Mouse (Mus musculus): ENCODE data around the gene Bspry.

GRCm38 (mm10) chr4:62503374-62503970, 23.6 kb downstream of the Bspry start, which contains the start of gene Hdhd3:
- TF ChIP-seq CTCF (IDR thresholded peaks at IDR 0.05 in 2 of 3, conservative IDR thresholded peaks at IDR 0.05 in 1 of 3; ENCODE audit: control insufficient read depth in 1 of 3, insufficient read depth in 1 of 3, low read depth in 2 of 3, low read length in 3 of 3, poor library complexity in 1 of 3, severe bottlenecking in 1 of 3) (no peak), KAT2A (conservative IDR thresholded peaks at IDR 0.05; ENCODE audit: low read depth, low read length) (no peak), TAL1 (IDR thresholded peaks at IDR 0.05; ENCODE audit: low read length) (no peak), POLR2A (IDR thresholded peaks at IDR 0.05; ENCODE audit: control insufficient read depth in 1 of 2, insufficient read depth in 1 of 2, low read depth in 1 of 2, low read length in 2 of 2, poor library complexity in 1 of 2) (no peak), GATA1 (IDR thresholded peaks at IDR 0.05; ENCODE audit: low read depth, low read length) (peak; percentile 11; the same call in 1 of the 2 replicates), TCF12 (IDR thresholded peaks at IDR 0.05; ENCODE audit: low read depth, low read length) (no peak; the same call in 1 of the 2 replicates), SIN3A (IDR thresholded peaks at IDR 0.05; ENCODE audit: low read length) (no peak), CHD2 (IDR thresholded peaks at IDR 0.05; ENCODE audit: low read length) (no peak), E2F4 (IDR thresholded peaks at IDR 0.05; ENCODE audit: borderline replicate concordance, low read depth, low read length) (no peak), MAZ (IDR thresholded peaks at IDR 0.05; ENCODE audit: low read depth, low read length) (no peak), POLR2AphosphoS5 (IDR thresholded peaks at IDR 0.05; ENCODE audit: borderline replicate concordance, low read depth, low read length) (no peak)
